Mouse (Mus musculus) G1E (cell line): ENCODE data around the gene Reep3.

Experiments used
- CTCF ChIP-seq: IDR thresholded peaks from 2 replicates; pipeline ENCODE4 v1.5.1; 2012; ENCODE audit warnings: low read depth, low read length, inconsistent platforms, mixed read lengths
- TAL1 ChIP-seq: conservative IDR thresholded peaks from 2 replicates; pipeline ENCODE4 v1.6.1; 2012; ENCODE audit warnings: low read depth, low read length, inconsistent platforms, mixed read lengths

GRCm38 (mm10) chr10:67120640-67121039 is 23.9 kb upstream of the Reep3 start:
- no peak for TF ChIP-seq CTCF
- no peak for TF ChIP-seq TAL1
